Mouse (Mus musculus): Measurements from ENCODE around the gene Wdr27. TPM values are rescaled to one million over a fixed set of nuclear protein-coding genes. Genes with fewer than 3 reads are reported as not detected.

The Wdr27 gene
- total and polyA plus RNA-seq, 3 experiments: 1.7 to 2.3 (median 2.1) TPM

- dilution Hi-C loops (cut with MboI; ENCODE audit: extremely low pct_ligation_motif_present, extremely low pct_unique_long_range_greater_than_20kb, low sequenced_read_pairs): no loop called here
- Histone ChIP-seq H3K4me2 (ENCODE audit: insufficient read depth, low read depth, poor library complexity, severe bottlenecking) (no peak overlapping the region), H3K4me3 (replicated peaks in 1 of 3; ENCODE audit: low read depth in 2 of 3, low read length in 2 of 3, poor library complexity in 1 of 3) (no peak overlapping the region), H3K9ac (ENCODE audit: insufficient read depth, low read depth) (no peak overlapping the region), H3K4me1 (ENCODE audit: control insufficient read depth in 1 of 2, insufficient read depth in 2 of 2) (peaks cover 0 to 4% of the 10 kb centered on the region in 2 experiments; a peak in 2 of 4 replicates), H3K9me3 (replicated peaks; ENCODE audit: low read length) (no peaks in the 10 kb centered on the region), H3K27ac (ENCODE audit: insufficient read depth, low read depth) (no peak overlapping the region), H3K79me2 (replicated peaks; ENCODE audit: control insufficient read depth, extremely low read depth, insufficient read depth, poor library complexity, severe bottlenecking) (no peaks in the 10 kb centered on the region), H3K36me3 (replicated peaks in 1 of 2; ENCODE audit: control insufficient read depth in 1 of 2, insufficient read depth in 1 of 2, low read length in 1 of 2) (peaks cover 0 to 11% of the 10 kb centered on the region in 2 experiments), H3K27me3 (replicated peaks) (no peaks in the 10 kb centered on the region)
- in situ Hi-C loops (cut with MboI; ENCODE audit: low pct_ligation_motif_present, low pct_unique_long_range_greater_than_20kb, low sequenced_read_pairs): loop anchor here (25.0 kb wide), 1 partner anchor 627 kb away; the partner anchor contains the start of gene Smoc2
- no peak for DNase-seq (ENCODE audit: extremely low read depth)
- no peak for TF ChIP-seq JUND (conservative IDR thresholded peaks at IDR 0.05; ENCODE audit: low read depth, low read length)
- no peak for TF ChIP-seq E2F4 (IDR thresholded peaks at IDR 0.05; ENCODE audit: insufficient replicate concordance, low read depth, low read length)
- no peak for TF ChIP-seq POLR2A (IDR thresholded peaks at IDR 0.05; ENCODE audit: low read depth, low read length)
Measured at GRCm38 (mm10) chr17:14914401-14914800, 28.6 kb downstream of the Wdr27 start.

GRCm38 (mm10) chr17:14912981-14913380 lies 30.0 kb downstream of the Wdr27 start:
- no peak for DNase-seq (ENCODE audit: extremely low read depth)
- in situ Hi-C loops (cut with MboI; ENCODE audit: low pct_ligation_motif_present, low pct_unique_long_range_greater_than_20kb, low sequenced_read_pairs) (loop anchor here (25.0 kb wide), 1 partner anchor 626 kb away; the partner anchor contains the start of gene Smoc2), dilution Hi-C loops (cut with MboI; ENCODE audit: extremely low pct_ligation_motif_present, extremely low pct_unique_long_range_greater_than_20kb, low sequenced_read_pairs) (no loop called here)
- TF ChIP-seq ZKSCAN1 (IDR thresholded peaks at IDR 0.05; ENCODE audit: borderline replicate concordance, low read depth, low read length): no peak
- no peak for TF ChIP-seq EP300 (IDR thresholded peaks at IDR 0.05; ENCODE audit: low read length)
- TF ChIP-seq MAX (IDR thresholded peaks at IDR 0.05; ENCODE audit: low read length): no peak
- TF ChIP-seq JUND (conservative IDR thresholded peaks at IDR 0.05; ENCODE audit: low read depth, low read length): no peak
- no peak for TF ChIP-seq TBP (conservative IDR thresholded peaks at IDR 0.05; ENCODE audit: low read depth, low read length)
- no peak for TF ChIP-seq MEF2A (IDR thresholded peaks at IDR 0.05; ENCODE audit: borderline replicate concordance, low read depth, low read length)
- TF ChIP-seq MAFK (IDR thresholded peaks at IDR 0.05; ENCODE audit: insufficient replicate concordance, low read length): no peak
- no peak for TF ChIP-seq ZC3H11A (IDR thresholded peaks at IDR 0.05; ENCODE audit: low read depth, low read length)
- no peak for TF ChIP-seq NELFE (IDR thresholded peaks at IDR 0.05; ENCODE audit: low read depth, low read length)
- no peak for TF ChIP-seq POLR2AphosphoS2 (IDR thresholded peaks at IDR 0.05; ENCODE audit: low read depth, low read length)
- no peak for TF ChIP-seq JUN (IDR thresholded peaks at IDR 0.05; ENCODE audit: insufficient read depth, low read depth, low read length)
- TF ChIP-seq UBTF (IDR thresholded peaks at IDR 0.05; ENCODE audit: low read depth, low read length): no peak
- TF ChIP-seq HCFC1 (IDR thresholded peaks at IDR 0.05; ENCODE audit: low read depth, low read length): no peak
- Histone ChIP-seq H3K36me3 (replicated peaks in 1 of 2; ENCODE audit: control insufficient read depth in 1 of 2, insufficient read depth in 1 of 2, low read length in 1 of 2) (peaks cover 0 to 8% of the 10 kb centered on the region in 2 experiments), H3K9ac (ENCODE audit: insufficient read depth, low read depth) (no peak overlapping the region), H3K4me3 (replicated peaks in 1 of 3; ENCODE audit: low read depth in 2 of 3, low read length in 2 of 3, poor library complexity in 1 of 3) (no peak overlapping the region), H3K4me2 (ENCODE audit: insufficient read depth, low read depth, poor library complexity, severe bottlenecking) (no peak overlapping the region), H3K79me2 (replicated peaks; ENCODE audit: control insufficient read depth, extremely low read depth, insufficient read depth, poor library complexity, severe bottlenecking) (no peaks in the 10 kb centered on the region), H3K27ac (ENCODE audit: insufficient read depth, low read depth) (no peak overlapping the region), H3K27me3 (replicated peaks) (no peaks in the 10 kb centered on the region), H3K9me3 (replicated peaks; ENCODE audit: low read length) (no peaks in the 10 kb centered on the region), H3K4me1 (ENCODE audit: control insufficient read depth in 1 of 2, insufficient read depth in 2 of 2) (peaks cover 0 to 7% of the 10 kb centered on the region in 2 experiments; a peak in 2 of 4 replicates)

All from CH12.LX (cell line).